Mouse (Mus musculus) liver, embryonic 14.5 days (tissue): ENCODE results near the gene Sgo2b. TPM values are rescaled to one million over a fixed set of nuclear protein-coding genes. Genes with fewer than 3 reads are reported as not detected.

Experiments
- ATAC-seq: fragments of 200-750 bp; cut with Nextera tagmentation; 2 replicates; pipeline ENCODE4 v1.8.0; 2017; ENCODE audit warnings: moderate number of reproducible peaks, mild to moderate bottlenecking, moderate library complexity; ENCODE audit not compliant: insufficient read depth
- DNase-seq, 3 experiments: peaks; one replicate each; pipeline ENCODE4 v3.0.0-alpha.2; 2012 to 2013; ENCODE audit warnings: low read depth in 3 of 3, low spot score in 3 of 3
- H3K27ac ChIP-seq: fragments of 300-500 bp; sonication (generic); 2 replicates; pipeline ENCODE4 v1.5.1; 2014; ENCODE audit warnings: moderate library complexity, mild to moderate bottlenecking, control low read depth, inconsistent platforms
- H3K27me3 ChIP-seq: fragments of 300-500 bp; sonication (generic); 2 replicates; pipeline ENCODE4 v1.6.1; 2014; ENCODE audit warnings: mild to moderate bottlenecking, low read length, moderate library complexity; ENCODE audit not compliant: control insufficient read depth, insufficient read depth
- H3K36me3 ChIP-seq: fragments of 300-500 bp; sonication (generic); replicated peaks from 2 replicates; pipeline ENCODE4 v1.6.1; 2014; ENCODE audit warnings: low read depth; ENCODE audit not compliant: control insufficient read depth, insufficient read depth
- H3K4me1 ChIP-seq, 2 experiments: fragments of 200-500 bp in 1 of 2; fragments of 300-500 bp in 1 of 2; sonication (generic) in 1 of 2; replicated peaks; 2 replicates each; pipeline ENCODE4 v1.6.1; 2012 to 2014; ENCODE audit warnings: antibody characterized with exemption in 1 of 2, inconsistent platforms in 1 of 2, low read length in 1 of 2; ENCODE audit not compliant: control insufficient read depth in 2 of 2, insufficient read depth in 2 of 2
- H3K4me2 ChIP-seq: fragments of 300-500 bp; sonication (generic); 2 replicates; pipeline ENCODE4 v1.6.1; 2014; ENCODE audit warnings: low read depth, mild to moderate bottlenecking, control low read depth, moderate library complexity
- H3K4me3 ChIP-seq, 2 experiments: fragments of 200-500 bp in 1 of 2; fragments of 300-500 bp in 1 of 2; sonication (generic) in 1 of 2; 2 replicates each; pipeline ENCODE4 v1.5.1; 2012 to 2014; ENCODE audit warnings: low read depth in 2 of 2, low read length in 2 of 2, mild to moderate bottlenecking in 2 of 2, control low read depth in 1 of 2, inconsistent platforms in 1 of 2, moderate library complexity in 1 of 2; ENCODE audit not compliant: insufficient read depth in 1 of 2
- H3K9ac ChIP-seq: fragments of 300-500 bp; sonication (generic); replicated peaks from 2 replicates; pipeline ENCODE4 v1.6.1; 2014; ENCODE audit warnings: mild to moderate bottlenecking, control low read depth, moderate library complexity
- H3K9me3 ChIP-seq: fragments of 300-500 bp; sonication (generic); 2 replicates; pipeline ENCODE4 v1.6.1; 2016; ENCODE audit warnings: low read length, mixed read lengths; ENCODE audit not compliant: control insufficient read depth
- CTCF ChIP-seq: IDR thresholded peaks from 2 replicates; pipeline ENCODE4 v1.5.1; 2016; ENCODE audit warnings: antibody characterized with exemption, low read depth, control low read depth
- EP300 ChIP-seq: IDR thresholded peaks from 2 replicates; pipeline ENCODE4 v1.6.1; 2016; ENCODE audit warnings: antibody characterized with exemption, low read depth
- WGBS: fragments of 180-500 bp; shearing (Covaris S2); extraction: QIAGEN DNeasy Blood & Tissue Kit; methylation state at CpG from one replicate; pipeline ENCODE4 v1.1.7; 2014; ENCODE audit not compliant: insufficient replicate concordance; 5-methylcytosine and 5-hydroxymethylcytosine counted together
- polyA plus RNA-seq, 2 experiments: library from polyadenylated mRNA; depleted of rRNA in 1 of 2; stranded (reverse) in 1 of 2; unstranded in 1 of 2; fragments of >200 nt; fragmentation: Nextera tagmentation in 1 of 2; extraction: Ambion mirVana in 1 of 2; gene quantifications; 2 replicates each; pipeline versions ENCODE4 v1.2.1 to v1.2.3; 2012 to 2014

Sgo2b gene
- polyA plus RNA-seq, 2 experiments = not detected

DNA sequence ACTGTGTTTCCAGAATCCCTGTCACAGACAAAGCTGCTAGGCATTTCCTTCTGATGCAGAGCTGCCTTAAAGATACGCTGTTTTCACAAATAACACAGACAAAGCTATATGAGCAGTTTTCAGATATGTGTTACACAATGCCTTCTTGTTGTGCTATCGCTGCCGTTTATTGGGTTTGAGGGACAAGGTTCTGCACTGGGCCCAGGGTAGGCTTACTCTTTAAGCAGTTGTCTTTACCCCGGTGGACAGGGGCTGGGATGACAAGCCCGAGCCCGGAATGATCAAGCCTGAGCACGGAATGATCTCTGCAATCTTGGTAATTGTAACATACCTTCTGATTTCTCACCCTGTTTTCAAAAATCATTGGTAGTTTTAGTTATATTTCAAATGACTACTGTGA, 75.1 kb downstream of the Sgo2b start:
- H3K4me3 ChIP-seq = no peak overlapping the region
- no peak overlapping the region for H3K4me2 ChIP-seq
- H3K9me3 ChIP-seq = no peaks in the 10 kb centered on the region
- no peaks in the 10 kb centered on the region for H3K4me1 ChIP-seq
- TF ChIP-seq EP300 (no peak), CTCF (no peak)
- H3K36me3 ChIP-seq = no peaks in the 10 kb centered on the region
- H3K27ac ChIP-seq = no peak overlapping the region
- no peak for DNase-seq
- no peak for ATAC-seq
- H3K27me3 ChIP-seq = no peaks in the 10 kb centered on the region
- WGBS = 69% methylated on average over 7 of the region's 7 CpGs
- H3K9ac ChIP-seq = no peak overlapping the region
